Mouse (Mus musculus) lung, adult 2 months (tissue): Measurements from ENCODE around the gene Fip1l1. TPM values are rescaled to one million over a fixed set of nuclear protein-coding genes. Genes with fewer than 3 reads are reported as not detected.

Source experiments
- DNase-seq: peaks from one replicate; pipeline ENCODE4 v3.0.0; 2022
- H3K4me1 ChIP-seq: fragments of 200-500 bp; 2 replicates; pipeline ENCODE4 v1.6.1; 2011; ENCODE audit warnings: low read length; ENCODE audit not compliant: control insufficient read depth, insufficient read depth
- H3K4me3 ChIP-seq: fragments of 200-500 bp; replicated peaks from 2 replicates; pipeline ENCODE3; 2011; ENCODE audit warnings: low read depth, mild to moderate bottlenecking, control low read depth, low read length; ENCODE audit errors: extremely low read depth
- CTCF ChIP-seq: fragments of 200-500 bp; IDR thresholded peaks from 2 replicates; pipeline ENCODE4 v1.5.1; 2011; ENCODE audit warnings: mild to moderate bottlenecking, low read length, control low read depth; ENCODE audit not compliant: insufficient read depth
- POLR2A ChIP-seq: fragments of 200-500 bp; IDR thresholded peaks from 2 replicates; pipeline ENCODE4 v1.6.1; 2011; ENCODE audit warnings: low read depth, mild to moderate bottlenecking, control low read depth, low read length, borderline replicate concordance; ENCODE audit errors: extremely low read depth
- WGBS: fragments of 180-500 bp; shearing (Covaris S2); methylation state at CpG from one replicate; pipeline ENCODE4 v1.1.7; 2018; 5-methylcytosine and 5-hydroxymethylcytosine counted together
- polyA plus RNA-seq: library from polyadenylated mRNA; depleted of rRNA; stranded (reverse); fragments of >200 nt; gene quantifications from 2 replicates; pipeline ENCODE4 v1.2.3, GENCODE M21; 2012; rRNA removed

The Fip1l1 gene
- polyA plus RNA-seq, 1 experiment, result 25.3 TPM

- no peak for TF ChIP-seq POLR2A
- TF ChIP-seq CTCF, result no peak
These were observed 98.2 kb downstream of the Fip1l1 start for GRCm38 (mm10) chr5:74633453-74633852.

GRCm38 (mm10) chr5:74634391-74634790 lies 99.1 kb downstream of the Fip1l1 start:
- H3K4me3 ChIP-seq, result no peak overlapping the region
- no peak for TF ChIP-seq POLR2A
- TF ChIP-seq CTCF, result no peak
- WGBS, result 84% methylated on average over 3 of the region's 3 CpGs
- H3K4me1 ChIP-seq, result no peaks in the 10 kb centered on the region
- no peak for DNase-seq

More at GRCm38 (mm10) chr5:74633453-74633852, 98.2 kb downstream of the Fip1l1 start:
- H3K4me3 ChIP-seq, result no peak overlapping the region
- WGBS, result 84% methylated on average over 6 of the region's 6 CpGs
- no peak for DNase-seq
- no peaks in the 10 kb centered on the region for H3K4me1 ChIP-seq

- TF ChIP-seq POLR2A (no peak), CTCF (no peak)
- no peak for DNase-seq
- no peaks in the 10 kb centered on the region for H3K4me1 ChIP-seq
- no peak overlapping the region for H3K4me3 ChIP-seq
- WGBS, result 79% methylated on average over 6 of the region's 6 CpGs
These were observed 104.3 kb downstream of the Fip1l1 start for GRCm38 (mm10) chr5:74639516-74639915.

- TF ChIP-seq CTCF (no peak), POLR2A (no peak)
- 73% methylated on average over 4 of the region's 4 CpGs for WGBS
- no peak overlapping the region for H3K4me3 ChIP-seq
- no peaks in the 10 kb centered on the region for H3K4me1 ChIP-seq
- DNase-seq, result no peak
These were observed 105.3 kb downstream of the Fip1l1 start for GRCm38 (mm10) chr5:74640504-74640903.

- no peak for TF ChIP-seq POLR2A
- peak; percentile 11; the same call in 1 of the 2 replicates for TF ChIP-seq CTCF
- peak; percentile 11 for DNase-seq
- Histone ChIP-seq H3K4me3 (no peak overlapping the region), H3K4me1 (no peaks in the 10 kb centered on the region)
- WGBS, result 42% methylated on average over 6 of the region's 6 CpGs
These were observed 105.8 kb downstream of the Fip1l1 start for GRCm38 (mm10) chr5:74641000-74641399.

GRCm38 (mm10) chr5:74642291-74642690 lies 107.0 kb downstream of the Fip1l1 start:
- DNase-seq, result no peak
- Histone ChIP-seq H3K4me1 (no peaks in the 10 kb centered on the region), H3K4me3 (no peak overlapping the region)
- 56% methylated on average over 2 of the region's 2 CpGs for WGBS
- TF ChIP-seq POLR2A (no peak), CTCF (no peak)

GRCm38 (mm10) chr5:74647584-74647984 lies 112.3 kb downstream of the Fip1l1 start:
- no peak for DNase-seq
- 44% methylated on average over 5 of the region's 6 CpGs for WGBS
- Histone ChIP-seq H3K4me1 (no peaks in the 10 kb centered on the region), H3K4me3 (no peak overlapping the region)
- no peak for TF ChIP-seq POLR2A
- TF ChIP-seq CTCF, result no peak

GRCm38 (mm10) chr5:74648216-74648615 lies 113.0 kb downstream of the Fip1l1 start:
- H3K4me1 ChIP-seq, result no peaks in the 10 kb centered on the region
- no peak for DNase-seq
- 82% methylated on average over 9 of the region's 9 CpGs for WGBS
- TF ChIP-seq CTCF, result no peak
- TF ChIP-seq POLR2A, result no peak
- H3K4me3 ChIP-seq, result no peak overlapping the region

Other genes starting within 250 kb of the Fip1l1 start
- gene Scfd2, start 3.7 kb upstream of the Fip1l1 start, polyA plus RNA-seq, result 8.6 and 12.4 TPM in 2 replicates
- 3.4 and 4.0 TPM in 2 replicates for gene Lnx1, start 167.5 kb downstream of the Fip1l1 start, polyA plus RNA-seq